Mouse (Mus musculus) thymus, postnatal 36 days (tissue): ENCODE results near the gene Arl11.
"Not testable (repeated sequence)": the region's sequence is repeated elsewhere in the genome, so short reads cannot be mapped to it uniquely, and the experiment has no call there.

ENCODE experiments used
- DNase-seq, 2 experiments: peaks; one replicate each; pipeline ENCODE4 v3.0.0; 2022; ENCODE audit warnings: mixed read lengths in 2 of 2

The Arl11 gene

DNA sequence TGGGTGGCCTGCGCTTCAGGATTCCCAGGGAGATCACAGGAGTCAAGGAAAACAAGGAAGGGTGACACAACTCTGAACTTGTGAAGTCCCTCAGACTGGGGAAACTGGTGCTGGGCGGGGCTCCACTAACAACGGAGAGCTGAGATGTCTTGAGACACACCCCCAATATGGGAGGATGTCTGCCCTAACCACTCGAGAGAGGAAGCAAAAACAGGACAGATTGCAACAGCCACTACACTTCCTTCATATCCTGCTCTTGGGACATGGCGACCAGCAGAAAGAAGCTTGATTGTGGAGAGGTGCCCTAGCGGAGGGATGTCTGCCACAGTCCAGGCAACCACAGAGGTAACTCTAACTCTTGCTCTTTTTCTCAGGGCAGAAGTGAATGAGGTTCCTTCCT is at the start of gene Arl11:
TSS of gene Arl11 (plus strand) at position 161 of the 400 bp plus-strand sequence.
- peak; percentile 12 to 23 for DNase-seq

DNA sequence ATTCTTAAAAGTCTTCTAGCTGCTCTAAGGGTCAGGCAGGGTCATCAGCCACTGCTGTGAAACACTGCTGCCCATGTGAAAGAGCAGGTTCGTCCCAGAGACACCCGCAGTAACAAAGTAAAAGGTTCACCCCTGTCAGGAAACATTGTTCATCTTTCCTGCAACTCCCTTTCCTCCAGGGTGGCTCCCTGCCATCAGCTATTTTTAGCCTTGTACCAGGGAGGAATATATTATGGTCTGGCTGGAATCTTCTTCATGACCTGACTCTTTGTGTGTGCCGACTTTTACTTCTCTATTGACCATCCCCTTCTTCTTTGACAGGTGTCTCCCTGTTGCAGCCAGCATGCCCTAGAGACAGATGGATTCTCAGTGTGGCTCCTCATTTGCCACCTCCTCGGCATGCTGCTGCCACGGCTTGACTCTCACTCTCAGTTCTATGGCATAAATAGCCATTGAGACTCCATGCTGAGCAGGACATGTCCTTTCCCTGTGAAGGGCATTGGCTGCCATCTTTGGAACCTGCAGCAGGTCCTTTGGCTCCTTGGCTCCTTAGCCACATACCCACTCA is 41.6 kb upstream of the Arl11 start:
- no peak for DNase-seq

DNA sequence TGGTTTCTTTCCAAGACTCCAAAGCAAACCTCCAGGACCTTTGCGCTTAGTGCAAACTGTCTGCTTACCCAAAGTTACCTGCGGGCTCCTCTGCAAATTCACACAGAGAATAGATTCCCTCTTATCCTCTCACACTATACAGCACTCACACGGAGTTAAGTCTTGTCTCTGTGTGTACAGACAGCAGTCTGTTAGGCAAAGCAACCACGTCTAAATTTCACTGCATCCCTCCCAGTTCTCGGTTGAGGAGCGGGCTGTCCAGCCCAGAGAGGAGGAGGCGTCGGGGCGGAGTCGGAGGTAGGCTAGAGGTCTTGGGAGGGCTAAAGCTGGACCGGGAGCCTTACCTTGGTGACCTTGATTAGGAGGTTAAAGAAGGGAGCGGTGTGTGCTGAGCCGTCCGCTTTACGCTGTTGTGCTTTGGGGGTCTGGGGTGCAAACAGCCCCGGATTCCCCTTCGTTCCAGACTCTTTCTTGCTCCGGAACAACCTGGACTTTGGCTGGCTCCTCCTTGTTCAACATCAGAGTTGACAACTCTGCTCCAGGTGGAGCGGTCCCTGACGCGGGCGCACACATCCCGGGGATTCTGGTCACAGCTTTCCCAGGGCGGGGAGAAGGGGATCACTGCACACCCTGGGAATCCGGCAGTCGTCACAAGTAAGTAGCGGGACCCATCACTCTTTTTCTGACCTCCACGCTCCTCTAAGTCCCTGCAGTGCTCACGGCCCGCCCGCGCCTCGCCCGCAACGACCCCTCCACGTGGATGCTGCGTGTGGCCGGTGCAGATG is 34.9 kb upstream of the Arl11 start:
- no peak for DNase-seq

DNA sequence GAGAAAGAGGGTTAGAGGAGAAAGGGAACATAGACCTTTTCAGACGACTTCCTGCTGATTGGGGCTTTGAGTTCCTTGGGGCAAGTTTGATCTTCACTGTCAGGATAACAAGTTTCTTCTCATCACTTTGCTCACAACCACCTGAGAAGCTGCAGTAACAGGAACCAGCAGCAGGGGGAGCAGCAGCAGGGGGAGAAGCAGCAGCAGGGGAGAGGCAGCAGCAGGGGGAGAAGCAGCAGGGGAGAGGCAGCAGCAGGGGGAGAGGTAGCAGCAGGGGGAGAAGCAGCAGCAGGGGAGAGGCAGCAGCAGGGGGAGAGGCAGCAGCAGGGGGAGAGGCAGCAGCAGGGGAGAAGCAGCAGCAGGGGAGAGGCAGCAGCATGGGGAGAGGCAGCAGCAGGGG is 32.3 kb upstream of the Arl11 start:
- DNase-seq, result peak; percentile 48 to 63

DNA sequence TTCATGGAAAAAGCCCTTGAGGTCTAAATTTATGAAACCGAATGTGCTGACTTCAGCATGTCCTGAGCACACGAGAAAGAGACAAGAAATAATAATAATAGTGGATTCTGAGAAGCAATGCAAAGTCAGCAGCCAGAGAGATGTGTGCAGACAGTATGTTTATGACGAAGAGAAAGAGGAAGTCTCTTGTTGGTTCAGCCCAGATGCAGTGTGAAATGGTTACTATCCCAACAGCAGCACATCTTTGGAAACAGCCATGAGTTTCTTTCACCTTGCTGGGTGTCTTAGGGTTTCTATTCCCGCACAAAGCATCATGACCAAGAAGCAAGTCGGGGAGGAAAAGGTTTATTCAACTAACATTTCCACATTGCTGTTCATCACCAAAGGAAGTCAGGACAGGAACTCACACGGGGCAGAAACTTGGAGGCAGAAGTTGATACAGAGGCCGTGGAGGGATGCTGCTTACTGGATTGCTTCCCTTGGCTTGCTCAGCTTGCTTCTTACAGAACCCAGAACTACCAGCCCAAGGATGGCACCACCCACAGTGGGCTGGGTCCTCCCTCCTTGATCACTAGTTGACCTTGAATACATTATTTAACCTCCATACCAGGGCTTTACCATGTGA is 30.8 kb upstream of the Arl11 start:
- DNase-seq, result no peak

DNA sequence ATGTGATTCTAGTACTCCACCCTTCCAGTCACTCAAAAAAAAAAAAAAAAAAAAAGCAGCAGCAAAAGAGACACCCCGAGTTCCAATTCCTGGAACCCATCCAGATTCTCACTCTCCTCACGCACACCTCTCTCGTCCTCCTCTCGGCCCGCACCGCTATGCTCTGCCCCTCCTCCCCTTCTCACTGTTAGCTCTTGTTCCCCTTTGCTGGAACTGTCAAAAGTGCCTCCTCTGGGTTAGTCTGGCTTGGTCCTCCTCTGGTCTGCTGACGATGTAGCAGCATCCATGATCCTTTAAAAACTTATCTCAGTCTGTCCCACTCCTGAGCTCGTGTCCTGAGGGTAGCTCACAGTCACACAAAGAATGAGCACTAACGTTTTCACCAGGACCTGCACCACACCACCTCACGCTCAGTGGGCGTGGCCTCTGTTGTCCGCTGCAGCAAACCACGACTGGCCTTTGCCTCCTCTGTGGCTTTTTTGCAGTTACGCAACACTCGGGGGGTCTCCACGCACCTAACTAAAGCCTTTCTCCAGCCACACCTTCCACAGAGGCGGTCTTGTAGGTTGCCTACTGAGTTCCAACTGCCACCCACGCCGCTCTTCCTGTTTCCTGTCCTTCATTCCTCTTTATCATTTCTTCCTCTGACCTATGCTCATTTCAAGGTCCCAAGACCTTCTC is 20.8 kb upstream of the Arl11 start:
- no peak for DNase-seq

DNA sequence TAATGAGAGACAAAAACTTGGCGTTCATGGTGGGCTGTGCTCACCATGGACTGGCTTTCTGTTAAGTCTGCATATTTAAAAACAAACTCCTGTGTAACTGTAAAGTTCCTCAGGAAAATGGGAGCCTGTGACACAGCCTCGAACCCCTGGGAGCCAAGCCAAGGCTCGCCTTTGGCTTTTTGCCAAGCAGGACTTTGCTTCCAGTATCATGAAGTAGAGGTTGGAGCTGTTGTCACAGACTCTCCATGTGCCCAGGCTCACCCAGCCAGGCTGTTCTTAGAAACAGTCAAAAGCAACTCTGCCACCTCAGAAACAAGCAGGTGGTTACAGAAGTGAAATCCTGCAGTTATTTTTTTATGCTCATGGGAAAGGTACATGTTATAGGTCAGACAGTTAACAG is 18.9 kb upstream of the Arl11 start:
- no peak for DNase-seq

DNA sequence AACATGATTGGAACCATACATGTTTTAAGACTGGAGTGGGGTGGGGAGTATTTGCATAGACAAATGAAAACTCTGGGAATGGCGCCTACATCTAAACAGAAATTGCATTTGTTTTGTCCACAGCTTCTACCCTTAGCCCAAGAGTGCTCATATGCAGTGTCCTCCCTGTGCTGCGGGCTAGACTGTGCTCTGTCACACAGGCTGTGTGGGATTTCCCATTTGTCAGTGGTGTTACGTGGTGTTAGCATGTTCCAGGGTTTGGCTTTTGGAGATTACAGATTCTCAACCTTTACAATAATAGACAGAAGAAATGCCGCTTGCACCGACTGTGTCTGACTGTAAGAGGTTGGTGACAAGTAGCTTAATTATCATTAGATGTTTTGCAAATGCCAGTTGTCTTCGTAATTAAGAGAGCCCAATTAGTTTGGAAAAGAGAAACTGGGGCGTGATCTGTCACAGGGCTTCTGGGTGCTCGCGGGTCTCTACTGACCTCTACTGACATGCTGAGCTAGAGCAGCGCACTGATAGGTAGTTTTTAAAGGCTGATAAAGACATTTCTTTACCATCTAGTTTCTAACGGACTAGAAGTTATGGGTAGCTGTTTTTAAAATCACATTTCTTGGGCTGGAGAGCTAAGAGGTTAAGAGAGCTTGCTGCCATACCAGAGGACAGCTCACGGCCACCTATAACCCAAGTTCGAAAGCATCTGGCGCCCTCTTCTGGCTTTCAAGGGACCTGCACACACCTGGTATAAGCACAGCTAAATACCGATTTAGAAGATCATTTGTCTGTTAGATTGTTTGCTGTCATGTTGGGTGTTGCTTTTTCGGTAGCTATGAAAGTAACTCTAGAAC is 15.4 kb upstream of the Arl11 start:
- DNase-seq, result peak; percentile 63 to 67

DNA sequence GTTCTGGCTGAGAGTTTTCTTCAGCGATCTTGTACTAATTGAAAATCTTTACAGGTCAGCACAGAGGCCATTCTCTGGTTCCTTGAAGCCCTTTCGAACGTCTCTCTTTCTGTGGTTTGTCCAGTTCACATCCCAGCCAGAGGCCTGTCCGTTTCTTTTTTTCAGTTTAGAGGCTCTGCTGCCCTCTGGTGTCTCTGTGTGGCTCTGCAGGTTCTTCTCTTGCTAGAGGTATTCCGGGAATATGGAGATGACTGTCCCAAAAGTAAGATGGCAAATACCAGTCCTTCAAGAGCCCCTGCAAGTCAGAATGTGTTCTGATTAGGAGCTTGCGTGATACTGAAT is 14.8 kb upstream of the Arl11 start:
- DNase-seq, result peak; percentile 35 to 45

DNA sequence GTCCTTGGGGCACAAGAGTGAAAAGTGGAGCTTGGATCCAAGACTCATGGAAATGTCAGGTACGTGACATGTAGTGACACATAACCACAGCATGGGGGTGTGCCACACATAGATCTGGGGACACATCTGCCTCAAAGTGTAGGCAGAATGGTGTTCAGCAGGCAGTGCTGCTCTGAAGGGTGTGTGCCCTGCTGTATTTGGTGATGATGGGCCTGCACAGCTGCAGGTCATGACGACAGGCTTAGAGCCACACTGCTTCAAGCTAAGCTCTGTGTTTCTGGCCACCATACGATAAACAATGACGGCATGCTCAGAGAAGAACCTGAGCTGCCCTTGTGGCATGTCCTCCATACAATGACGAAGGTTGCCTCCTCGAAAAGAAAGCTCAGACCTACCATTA is 9.7 kb upstream of the Arl11 start:
- no peak for DNase-seq

DNA sequence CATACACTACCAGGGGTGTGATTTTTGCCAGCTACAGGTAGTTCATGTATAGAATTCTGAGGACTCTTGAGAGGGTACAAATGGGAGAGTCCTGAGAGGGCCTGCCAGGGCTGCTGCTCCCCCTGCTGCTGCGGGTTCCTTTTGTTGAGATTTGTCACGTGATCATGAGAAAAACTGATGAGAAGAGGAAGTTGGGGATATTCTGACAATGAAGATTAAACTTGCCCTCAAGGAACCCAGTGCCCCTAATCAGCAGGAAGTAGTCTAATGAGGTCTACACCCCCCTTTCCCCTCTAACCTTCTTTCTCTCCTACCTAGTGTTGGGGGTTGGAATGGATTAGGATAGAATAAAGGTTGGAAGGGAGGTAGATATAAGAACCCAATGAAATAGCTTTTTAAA is 8.2 kb upstream of the Arl11 start:
- DNase-seq, result no peak

DNA sequence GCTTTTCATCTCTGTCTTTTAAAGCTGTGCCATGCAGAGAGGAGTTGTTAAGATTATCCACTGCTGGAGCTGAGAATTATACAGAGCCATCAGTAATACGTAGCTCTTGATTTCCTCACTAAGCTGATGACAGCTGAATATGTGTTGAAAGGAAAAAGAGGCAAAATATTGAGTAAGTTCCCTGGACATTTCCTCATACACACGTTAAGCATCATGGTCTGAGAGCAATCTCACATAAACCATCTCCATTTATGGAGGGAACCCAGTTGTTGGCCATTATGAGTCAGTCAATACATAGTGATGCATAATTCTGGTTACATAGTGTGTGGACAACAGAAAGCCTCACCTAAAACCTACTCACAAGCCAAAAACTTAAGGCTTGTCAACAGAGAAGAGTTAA is 7.1 kb upstream of the Arl11 start:
- no peak for DNase-seq

DNA sequence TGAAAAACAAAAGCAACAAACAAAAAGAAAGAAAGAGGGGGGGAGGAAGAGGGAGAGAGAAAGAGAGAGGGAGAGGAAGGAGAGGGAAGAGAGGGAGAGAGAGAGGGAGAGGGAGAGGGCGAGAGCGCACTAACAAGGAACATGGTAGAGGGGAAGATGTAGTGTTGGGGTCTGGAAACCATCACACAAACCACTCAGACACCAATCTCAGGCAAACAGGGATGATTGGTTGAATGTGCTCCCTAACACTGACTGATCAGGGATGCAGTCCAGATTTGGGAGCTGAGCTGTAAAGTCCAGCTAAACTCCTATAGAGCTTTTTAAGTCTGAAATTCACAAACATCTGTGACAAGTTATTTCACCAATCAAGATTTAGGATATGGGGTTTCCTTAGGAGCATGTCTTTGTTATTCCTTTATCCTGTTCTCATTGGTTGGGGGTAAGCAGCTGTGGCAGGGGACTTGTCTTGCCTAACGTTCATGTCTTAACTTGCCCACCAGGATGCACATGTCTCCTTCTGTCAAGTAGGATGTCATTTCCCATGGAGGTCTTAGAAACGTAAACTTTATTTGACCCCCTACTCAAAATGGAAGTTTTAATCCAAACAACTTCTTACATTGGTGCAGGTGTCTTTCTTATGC is 5.5 kb upstream of the Arl11 start:
- DNase-seq, result no peak

DNA sequence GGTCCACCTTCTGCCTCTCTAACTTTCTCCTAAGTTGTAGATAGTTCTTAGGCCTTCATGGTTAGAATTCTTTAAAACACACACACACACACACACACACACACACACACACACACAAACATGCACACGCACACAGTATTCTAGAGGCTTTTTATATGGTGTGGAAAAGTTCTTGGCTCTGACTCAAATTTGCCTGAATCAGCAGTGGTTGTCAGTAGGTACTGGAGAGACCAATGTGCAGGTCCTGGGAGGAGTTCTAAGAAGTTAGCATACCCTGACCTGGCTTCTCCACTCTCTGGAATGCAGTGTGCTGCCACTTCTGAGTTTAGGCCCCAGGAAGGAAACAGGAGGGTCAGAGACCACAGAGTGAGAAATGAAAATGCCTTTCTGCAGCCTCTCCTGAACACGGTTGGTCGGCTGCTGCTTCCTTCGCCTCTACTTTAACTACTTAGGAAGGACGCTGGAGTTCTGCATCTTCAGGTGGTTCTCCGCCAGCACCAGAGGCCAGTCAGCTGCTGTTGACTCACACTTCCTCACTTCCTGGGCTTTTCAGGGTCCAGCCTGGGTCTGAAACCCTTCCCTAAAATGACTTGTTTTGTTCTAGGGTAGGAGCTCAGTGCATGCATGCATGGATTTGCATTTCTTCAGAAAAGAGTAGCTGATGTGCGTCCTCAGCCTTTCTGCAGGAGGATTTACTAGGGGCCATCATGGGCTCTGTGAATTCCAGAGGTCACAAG is 651 bp downstream of the Arl11 start:
- DNase-seq, result no peak

DNA sequence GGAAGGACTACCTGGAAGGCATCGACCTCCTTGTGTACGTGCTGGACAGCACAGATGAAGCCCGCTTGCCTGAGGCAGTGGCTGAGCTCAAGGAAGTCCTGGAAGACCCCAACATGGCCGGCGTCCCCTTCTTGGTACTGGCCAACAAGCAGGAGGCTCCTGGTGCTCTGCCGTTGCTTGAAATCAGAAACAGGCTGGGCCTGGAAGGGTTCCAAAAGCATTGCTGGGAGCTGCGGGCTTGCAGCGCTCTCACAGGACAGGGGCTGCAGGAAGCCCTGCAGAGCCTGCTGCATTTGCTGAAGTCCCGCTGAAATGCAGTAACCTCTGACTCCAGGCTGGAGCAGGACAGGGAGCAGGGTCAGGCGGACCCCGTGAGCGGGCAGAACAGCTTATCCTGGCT is 1.4 kb downstream of the Arl11 start:
- no peak for DNase-seq

DNA sequence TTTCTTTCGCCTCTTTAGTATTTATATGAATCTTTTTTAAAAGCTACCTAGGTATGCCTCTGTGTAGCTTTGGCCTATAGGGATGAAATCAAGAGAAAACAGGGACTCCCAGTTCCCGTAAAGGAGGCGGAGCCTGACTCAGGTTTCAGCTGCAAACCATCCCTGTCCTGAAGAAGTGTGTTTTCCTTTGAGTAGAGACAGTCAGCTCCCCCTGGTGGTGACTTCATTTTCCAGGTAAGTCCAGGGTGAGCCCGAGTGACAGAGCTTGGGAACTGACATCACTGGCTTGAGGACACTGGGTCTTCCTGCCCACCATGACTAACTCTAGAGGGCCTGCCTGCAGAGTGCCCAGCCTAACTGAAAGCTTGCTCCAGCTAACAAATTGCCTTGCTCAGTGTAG is 7.3 kb downstream of the Arl11 start:
- peak; percentile 41 to 48 for DNase-seq

DNA sequence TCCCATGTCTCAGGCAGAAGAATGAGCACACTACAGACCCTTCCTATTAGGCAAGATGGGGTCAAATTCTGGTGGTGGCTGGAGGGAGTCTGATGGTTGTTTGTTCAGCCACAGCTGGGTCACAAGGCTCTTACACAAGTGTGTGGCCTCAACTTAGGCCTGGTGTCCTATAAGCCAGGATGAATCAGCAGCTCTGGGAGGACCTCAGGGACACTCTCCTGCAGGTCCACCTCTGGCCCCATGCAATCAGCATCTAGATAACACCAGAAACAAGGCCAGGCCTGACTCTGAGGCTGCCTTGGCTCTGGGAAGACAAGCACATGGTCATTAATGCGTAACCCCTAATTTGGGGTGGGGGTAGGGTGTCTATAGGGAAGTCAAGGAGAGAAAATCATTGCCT is 11.2 kb downstream of the Arl11 start:
- DNase-seq, result no peak

DNA sequence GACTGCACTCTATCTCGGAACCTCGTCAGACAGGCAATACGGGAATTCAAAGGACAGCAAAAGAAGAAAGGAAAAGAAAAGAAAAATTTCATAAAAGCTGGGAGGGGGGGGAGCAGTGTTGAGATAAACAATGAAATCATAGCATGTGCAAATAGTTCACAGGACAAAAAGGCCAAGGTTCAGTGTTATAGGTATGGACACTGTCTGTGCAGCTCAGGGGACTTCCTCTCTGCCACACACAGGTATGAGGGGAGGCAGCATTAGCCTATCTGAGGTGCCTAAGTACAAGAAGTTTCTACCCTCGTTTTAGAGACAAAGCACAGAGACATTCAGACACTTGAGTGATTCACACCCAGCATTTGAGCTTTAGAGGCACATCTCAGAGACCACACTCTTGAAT is 11.6 kb downstream of the Arl11 start:
- DNase-seq, result no peak

DNA sequence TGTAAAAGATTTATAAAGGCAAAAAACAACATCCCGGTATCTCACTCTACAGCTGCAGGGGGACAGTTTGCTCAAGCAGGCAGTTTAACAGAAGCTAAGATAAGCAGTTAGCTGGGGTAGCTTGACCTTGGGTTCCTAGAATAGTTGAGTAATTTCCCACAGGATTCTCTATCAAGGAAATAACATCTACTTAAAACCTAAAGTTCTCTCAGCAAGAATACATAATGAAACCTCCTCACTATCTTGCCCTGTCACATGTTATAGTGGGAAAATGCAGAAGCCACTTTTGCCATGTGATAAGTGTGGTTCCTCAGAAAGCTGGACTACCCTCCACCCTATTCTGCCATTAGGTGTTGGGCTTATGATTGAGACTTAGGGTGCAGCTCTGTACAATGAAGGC is 13.2 kb downstream of the Arl11 start:
- DNase-seq, result no peak

DNA sequence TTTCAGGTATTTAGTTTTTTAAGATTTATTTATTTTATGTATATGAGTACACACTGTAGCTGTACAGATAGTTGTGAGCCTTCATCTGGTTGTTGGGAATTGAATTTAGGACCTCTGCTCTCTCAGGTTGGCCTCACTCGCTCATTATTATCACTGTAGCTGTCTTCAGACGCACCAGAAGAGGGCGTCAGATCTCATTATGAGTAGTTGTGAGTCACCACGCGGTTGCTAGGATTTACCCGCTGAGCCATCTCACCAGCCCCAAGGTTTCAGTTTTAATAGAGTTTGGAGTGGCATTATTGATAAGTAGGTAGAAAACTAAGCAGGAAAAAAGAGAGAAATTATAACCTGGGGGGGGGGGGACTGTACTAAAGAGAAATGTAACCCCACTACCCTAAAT is 17.5 kb downstream of the Arl11 start:
- DNase-seq, result not testable (repeated sequence)

DNA sequence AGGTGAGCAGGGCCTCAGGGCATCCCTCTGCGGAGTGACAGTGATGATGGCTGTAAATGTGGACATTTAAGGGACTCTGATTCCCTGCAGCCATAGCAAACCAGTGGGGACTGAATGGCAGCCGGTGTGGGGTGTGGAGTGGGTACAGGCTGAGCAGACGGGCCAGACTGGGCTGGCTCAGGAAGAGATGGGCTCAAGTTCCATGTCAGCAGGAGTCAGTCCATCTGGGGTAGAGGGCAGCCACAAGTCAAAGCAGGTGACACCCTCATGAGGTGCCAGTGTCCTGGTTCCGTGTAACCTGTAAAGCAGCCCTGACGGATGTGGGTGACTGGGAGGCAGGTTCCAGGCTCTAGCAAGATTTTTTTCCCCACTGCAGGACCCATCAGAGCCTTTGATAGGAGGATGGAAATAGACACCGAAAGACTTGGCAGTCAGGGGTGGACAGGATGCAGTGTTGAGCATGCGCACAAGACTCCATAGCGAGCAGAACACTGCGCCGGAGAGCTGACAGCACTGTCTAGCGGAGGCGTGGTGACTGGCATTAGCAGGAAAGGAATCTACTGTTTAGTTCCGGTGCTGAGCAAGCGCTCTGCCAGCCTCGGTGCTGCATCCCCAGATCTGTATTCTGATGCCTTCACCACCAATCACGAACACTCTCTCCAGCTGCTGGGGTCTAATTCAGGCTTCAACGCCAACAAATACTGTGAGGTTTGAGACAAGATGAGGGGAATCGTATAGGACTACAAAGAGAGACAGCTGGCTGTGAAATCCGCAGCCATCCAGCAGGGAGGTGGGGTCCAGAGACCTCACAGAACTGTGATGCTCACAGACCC is 18.3 kb downstream of the Arl11 start:
- DNase-seq, result peak; percentile 67 to 80
